Mouse (Mus musculus): ENCODE results near the gene 4930402H24Rik. TPM values are rescaled to one million over a fixed set of nuclear protein-coding genes. Genes with fewer than 3 reads are reported as not detected.

4930402H24Rik gene
- polyA plus RNA-seq, 1 experiment, result 71.8 TPM

GRCm38 (mm10) chr2:130696700-130697152, 209.5 kb downstream of the 4930402H24Rik start:
- H3K27ac ChIP-seq (ENCODE audit: control insufficient read depth, insufficient read depth, low read depth, low read length), result no peak overlapping the region
- peak overlapping the region; percentile 73 for H3K4me3 ChIP-seq (ENCODE audit: control insufficient read depth, low read depth, low read length)
- H3K4me1 ChIP-seq (ENCODE audit: control insufficient read depth, insufficient read depth, low read length), result peaks cover 16% of the 10 kb centered on the region
- H3K27me3 ChIP-seq (ENCODE audit: control insufficient read depth, insufficient read depth, low read length), result no peaks in the 10 kb centered on the region
- H3K36me3 ChIP-seq (ENCODE audit: control insufficient read depth, insufficient read depth, low read length), result no peaks in the 10 kb centered on the region
- TF ChIP-seq CTCF (IDR thresholded peaks at IDR 0.05; ENCODE audit: control insufficient read depth, insufficient read depth, insufficient replicate concordance, low read depth, low read length) (no peak), POLR2A (IDR thresholded peaks at IDR 0.05; ENCODE audit: control insufficient read depth, low read depth, low read length) (no peak)

- peaks cover 16% of the 10 kb centered on the region for H3K4me1 ChIP-seq (ENCODE audit: control insufficient read depth, insufficient read depth, low read length)
- no peak overlapping the region for H3K27ac ChIP-seq (ENCODE audit: control insufficient read depth, insufficient read depth, low read depth, low read length)
- no peak overlapping the region for H3K4me3 ChIP-seq (ENCODE audit: control insufficient read depth, low read depth, low read length)
- H3K27me3 ChIP-seq (ENCODE audit: control insufficient read depth, insufficient read depth, low read length), result no peaks in the 10 kb centered on the region
- no peak for TF ChIP-seq CTCF (IDR thresholded peaks at IDR 0.05; ENCODE audit: control insufficient read depth, insufficient read depth, insufficient replicate concordance, low read depth, low read length)
- TF ChIP-seq POLR2A (IDR thresholded peaks at IDR 0.05; ENCODE audit: control insufficient read depth, low read depth, low read length), result no peak
- H3K36me3 ChIP-seq (ENCODE audit: control insufficient read depth, insufficient read depth, low read length), result no peaks in the 10 kb centered on the region
These were observed 212.6 kb downstream of the 4930402H24Rik start for GRCm38 (mm10) chr2:130693563-130693962.

GRCm38 (mm10) chr2:130689011-130689410, 217.2 kb downstream of the 4930402H24Rik start:
- H3K27ac ChIP-seq (ENCODE audit: control insufficient read depth, insufficient read depth, low read depth, low read length), result no peak overlapping the region
- no peaks in the 10 kb centered on the region for H3K27me3 ChIP-seq (ENCODE audit: control insufficient read depth, insufficient read depth, low read length)
- H3K36me3 ChIP-seq (ENCODE audit: control insufficient read depth, insufficient read depth, low read length), result no peaks in the 10 kb centered on the region; the same call in 1 of the 2 replicates
- H3K4me3 ChIP-seq (ENCODE audit: control insufficient read depth, low read depth, low read length), result no peak overlapping the region
- H3K4me1 ChIP-seq (ENCODE audit: control insufficient read depth, insufficient read depth, low read length), result no peaks in the 10 kb centered on the region
- no peak for TF ChIP-seq CTCF (IDR thresholded peaks at IDR 0.05; ENCODE audit: control insufficient read depth, insufficient read depth, insufficient replicate concordance, low read depth, low read length)
- no peak for TF ChIP-seq POLR2A (IDR thresholded peaks at IDR 0.05; ENCODE audit: control insufficient read depth, low read depth, low read length)

DNA sequence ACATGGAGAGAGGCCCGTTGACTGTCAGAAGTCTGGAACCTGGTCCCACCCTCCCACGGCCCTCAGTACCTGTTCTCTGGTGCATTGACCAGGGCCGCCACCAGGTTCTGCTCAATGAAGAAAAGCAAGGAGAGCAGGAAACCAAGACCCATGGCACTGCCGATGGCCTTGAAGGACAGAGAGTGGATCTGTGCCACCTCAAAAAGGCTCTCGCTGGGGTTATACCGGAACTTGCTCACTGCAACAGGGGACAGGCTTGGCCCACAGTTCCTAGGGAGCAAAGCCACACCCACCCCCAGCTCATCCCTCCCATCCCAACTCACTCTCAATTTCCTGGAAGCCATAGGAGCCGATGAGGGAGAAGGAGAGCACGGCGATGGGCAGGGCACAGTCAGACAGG, 220.8 kb downstream of the 4930402H24Rik start:
- no peak overlapping the region for H3K4me3 ChIP-seq (ENCODE audit: control insufficient read depth, low read depth, low read length)
- no peak for TF ChIP-seq POLR2A (IDR thresholded peaks at IDR 0.05; ENCODE audit: control insufficient read depth, low read depth, low read length)
- no peak for TF ChIP-seq CTCF (IDR thresholded peaks at IDR 0.05; ENCODE audit: control insufficient read depth, insufficient read depth, insufficient replicate concordance, low read depth, low read length)
- no peaks in the 10 kb centered on the region for H3K27me3 ChIP-seq (ENCODE audit: control insufficient read depth, insufficient read depth, low read length)
- H3K27ac ChIP-seq (ENCODE audit: control insufficient read depth, insufficient read depth, low read depth, low read length), result no peak overlapping the region
- H3K4me1 ChIP-seq (ENCODE audit: control insufficient read depth, insufficient read depth, low read length), result no peaks in the 10 kb centered on the region
- H3K36me3 ChIP-seq (ENCODE audit: control insufficient read depth, insufficient read depth, low read length), result peaks cover 1% of the 10 kb centered on the region; the same call in 1 of the 2 replicates

GRCm38 (mm10) chr2:130681531-130681930, 224.7 kb downstream of the 4930402H24Rik start:
- Histone ChIP-seq H3K27me3 (ENCODE audit: control insufficient read depth, insufficient read depth, low read length) (no peaks in the 10 kb centered on the region), H3K27ac (ENCODE audit: control insufficient read depth, insufficient read depth, low read depth, low read length) (no peak overlapping the region), H3K36me3 (ENCODE audit: control insufficient read depth, insufficient read depth, low read length) (peaks cover 7% of the 10 kb centered on the region)

GRCm38 (mm10) chr2:130679899-130680298, 226.3 kb downstream of the 4930402H24Rik start:
- Histone ChIP-seq H3K4me1 (ENCODE audit: control insufficient read depth, insufficient read depth, low read length) (0 out of 2 replicates have a peak, but pooled peaks cover 2% of the 10 kb centered on the region), H3K27me3 (ENCODE audit: control insufficient read depth, insufficient read depth, low read length) (no peaks in the 10 kb centered on the region), H3K36me3 (ENCODE audit: control insufficient read depth, insufficient read depth, low read length) (peaks cover 9% of the 10 kb centered on the region), H3K27ac (ENCODE audit: control insufficient read depth, insufficient read depth, low read depth, low read length) (no peak overlapping the region), H3K4me3 (ENCODE audit: control insufficient read depth, low read depth, low read length) (no peak overlapping the region)
- no peak for TF ChIP-seq CTCF (IDR thresholded peaks at IDR 0.05; ENCODE audit: control insufficient read depth, insufficient read depth, insufficient replicate concordance, low read depth, low read length)
- no peak for TF ChIP-seq POLR2A (IDR thresholded peaks at IDR 0.05; ENCODE audit: control insufficient read depth, low read depth, low read length)

More at GRCm38 (mm10) chr2:130681531-130681930, 224.7 kb downstream of the 4930402H24Rik start:
- TF ChIP-seq POLR2A (IDR thresholded peaks at IDR 0.05; ENCODE audit: control insufficient read depth, low read depth, low read length) (no peak), CTCF (IDR thresholded peaks at IDR 0.05; ENCODE audit: control insufficient read depth, insufficient read depth, insufficient replicate concordance, low read depth, low read length) (no peak)
- H3K4me3 ChIP-seq (ENCODE audit: control insufficient read depth, low read depth, low read length), result no peak overlapping the region
- H3K4me1 ChIP-seq (ENCODE audit: control insufficient read depth, insufficient read depth, low read length), result no peaks in the 10 kb centered on the region

GRCm38 (mm10) chr2:130679154-130679553, 227.1 kb downstream of the 4930402H24Rik start:
- H3K27me3 ChIP-seq (ENCODE audit: control insufficient read depth, insufficient read depth, low read length), result no peaks in the 10 kb centered on the region
- no peak overlapping the region for H3K27ac ChIP-seq (ENCODE audit: control insufficient read depth, insufficient read depth, low read depth, low read length)
- H3K4me3 ChIP-seq (ENCODE audit: control insufficient read depth, low read depth, low read length), result no peak overlapping the region
- H3K36me3 ChIP-seq (ENCODE audit: control insufficient read depth, insufficient read depth, low read length), result peaks cover 10% of the 10 kb centered on the region
- no peak for TF ChIP-seq CTCF (IDR thresholded peaks at IDR 0.05; ENCODE audit: control insufficient read depth, insufficient read depth, insufficient replicate concordance, low read depth, low read length)
- TF ChIP-seq POLR2A (IDR thresholded peaks at IDR 0.05; ENCODE audit: control insufficient read depth, low read depth, low read length), result no peak
- 0 out of 2 replicates have a peak, but pooled peaks cover 2% of the 10 kb centered on the region for H3K4me1 ChIP-seq (ENCODE audit: control insufficient read depth, insufficient read depth, low read length)
